Mouse (Mus musculus): ENCODE data around the gene B3galnt1. TPM values are rescaled to one million over a fixed set of nuclear protein-coding genes. Genes with fewer than 3 reads are reported as not detected.
A peak's percentile ranks its signal among the peaks of the same experiment; 100 is the strongest.
"Not testable (repeated sequence)": the region's sequence is repeated elsewhere in the genome, so short reads cannot be mapped to it uniquely, and the experiment has no call there.

B3galnt1 gene
- polyA plus RNA-seq, 1 experiment = 34.2 TPM

- no peak overlapping the region for H3K27ac ChIP-seq (ENCODE audit: insufficient read depth, low read depth, low read length)
- TF ChIP-seq CTCF (IDR thresholded peaks at IDR 0.05; ENCODE audit: low read depth, low read length) (no peak), POLR2A (IDR thresholded peaks at IDR 0.05; ENCODE audit: borderline replicate concordance, low read depth, low read length) (no peak)
- 0 out of 2 replicates have a peak, but pooled peaks cover 2% of the 10 kb centered on the region for H3K4me1 ChIP-seq (ENCODE audit: control insufficient read depth, insufficient read depth, low read length)
- H3K4me3 ChIP-seq (ENCODE audit: insufficient read depth, low read length) = no peak overlapping the region
These were observed 23.2 kb downstream of the B3galnt1 start for GRCm38 (mm10) chr3:69575577-69575976.

- no peak overlapping the region for H3K27ac ChIP-seq (ENCODE audit: insufficient read depth, low read depth, low read length)
- H3K4me3 ChIP-seq (ENCODE audit: insufficient read depth, low read length) = no peak overlapping the region
- no peak for TF ChIP-seq POLR2A (IDR thresholded peaks at IDR 0.05; ENCODE audit: borderline replicate concordance, low read depth, low read length)
- TF ChIP-seq CTCF (IDR thresholded peaks at IDR 0.05; ENCODE audit: low read depth, low read length) = no peak
- H3K4me1 ChIP-seq (ENCODE audit: control insufficient read depth, insufficient read depth, low read length) = 0 out of 2 replicates have a peak, but pooled peaks cover 2% of the 10 kb centered on the region
These were observed 26.2 kb downstream of the B3galnt1 start for GRCm38 (mm10) chr3:69572561-69572960.

GRCm38 (mm10) chr3:69565586-69565985, 33.2 kb downstream of the B3galnt1 start:
- not testable (repeated sequence) for H3K4me1 ChIP-seq (ENCODE audit: control insufficient read depth, insufficient read depth, low read length); H3K27ac ChIP-seq (ENCODE audit: insufficient read depth, low read depth, low read length); H3K4me3 ChIP-seq (ENCODE audit: insufficient read depth, low read length)

GRCm38 (mm10) chr3:69563406-69563805, 35.4 kb downstream of the B3galnt1 start:
- Histone ChIP-seq H3K27ac (ENCODE audit: insufficient read depth, low read depth, low read length) (no peak overlapping the region), H3K4me3 (ENCODE audit: insufficient read depth, low read length) (no peak overlapping the region), H3K4me1 (ENCODE audit: control insufficient read depth, insufficient read depth, low read length) (peaks cover 13% of the 10 kb centered on the region)
- no peak for TF ChIP-seq CTCF (IDR thresholded peaks at IDR 0.05; ENCODE audit: low read depth, low read length)
- no peak for TF ChIP-seq POLR2A (IDR thresholded peaks at IDR 0.05; ENCODE audit: borderline replicate concordance, low read depth, low read length)

GRCm38 (mm10) chr3:69561686-69562085, 37.1 kb downstream of the B3galnt1 start:
- Histone ChIP-seq H3K4me3 (ENCODE audit: insufficient read depth, low read length) (no peak overlapping the region), H3K27ac (ENCODE audit: insufficient read depth, low read depth, low read length) (no peak overlapping the region), H3K4me1 (ENCODE audit: control insufficient read depth, insufficient read depth, low read length) (peaks cover 13% of the 10 kb centered on the region)
- TF ChIP-seq POLR2A (IDR thresholded peaks at IDR 0.05; ENCODE audit: borderline replicate concordance, low read depth, low read length) (no peak), CTCF (IDR thresholded peaks at IDR 0.05; ENCODE audit: low read depth, low read length) (no peak)

- TF ChIP-seq CTCF (IDR thresholded peaks at IDR 0.05; ENCODE audit: low read depth, low read length) = no peak
- TF ChIP-seq POLR2A (IDR thresholded peaks at IDR 0.05; ENCODE audit: borderline replicate concordance, low read depth, low read length) = no peak
- Histone ChIP-seq H3K4me3 (ENCODE audit: insufficient read depth, low read length) (no peak overlapping the region), H3K4me1 (ENCODE audit: control insufficient read depth, insufficient read depth, low read length) (peaks cover 13% of the 10 kb centered on the region), H3K27ac (ENCODE audit: insufficient read depth, low read depth, low read length) (peak overlapping the region; percentile 16)
These were observed 38.8 kb downstream of the B3galnt1 start for GRCm38 (mm10) chr3:69559975-69560330.

GRCm38 (mm10) chr3:69559316-69559974, 39.3 kb downstream of the B3galnt1 start:
- Histone ChIP-seq H3K4me3 (ENCODE audit: insufficient read depth, low read length) (no peak overlapping the region), H3K4me1 (ENCODE audit: control insufficient read depth, insufficient read depth, low read length) (peaks cover 13% of the 10 kb centered on the region), H3K27ac (ENCODE audit: insufficient read depth, low read depth, low read length) (no peak overlapping the region)
- TF ChIP-seq CTCF (IDR thresholded peaks at IDR 0.05; ENCODE audit: low read depth, low read length) (no peak), POLR2A (IDR thresholded peaks at IDR 0.05; ENCODE audit: borderline replicate concordance, low read depth, low read length) (no peak)

GRCm38 (mm10) chr3:69556092-69556778, 42.5 kb downstream of the B3galnt1 start:
- Histone ChIP-seq H3K27ac (ENCODE audit: insufficient read depth, low read depth, low read length) (no peak overlapping the region), H3K4me1 (ENCODE audit: control insufficient read depth, insufficient read depth, low read length) (peaks cover 13% of the 10 kb centered on the region), H3K4me3 (ENCODE audit: insufficient read depth, low read length) (no peak overlapping the region)
- TF ChIP-seq CTCF (IDR thresholded peaks at IDR 0.05; ENCODE audit: low read depth, low read length) (no peak), POLR2A (IDR thresholded peaks at IDR 0.05; ENCODE audit: borderline replicate concordance, low read depth, low read length) (no peak)

GRCm38 (mm10) chr3:69555511-69555910, 43.2 kb downstream of the B3galnt1 start:
- TF ChIP-seq POLR2A (IDR thresholded peaks at IDR 0.05; ENCODE audit: borderline replicate concordance, low read depth, low read length) (no peak), CTCF (IDR thresholded peaks at IDR 0.05; ENCODE audit: low read depth, low read length) (no peak)
- Histone ChIP-seq H3K4me3 (ENCODE audit: insufficient read depth, low read length) (no peak overlapping the region), H3K27ac (ENCODE audit: insufficient read depth, low read depth, low read length) (no peak overlapping the region), H3K4me1 (ENCODE audit: control insufficient read depth, insufficient read depth, low read length) (peaks cover 11% of the 10 kb centered on the region)

GRCm38 (mm10) chr3:69549602-69550001, 49.2 kb downstream of the B3galnt1 start:
- no peak overlapping the region for H3K4me3 ChIP-seq (ENCODE audit: insufficient read depth, low read length)
- no peak for TF ChIP-seq POLR2A (IDR thresholded peaks at IDR 0.05; ENCODE audit: borderline replicate concordance, low read depth, low read length)
- TF ChIP-seq CTCF (IDR thresholded peaks at IDR 0.05; ENCODE audit: low read depth, low read length) = no peak
- H3K4me1 ChIP-seq (ENCODE audit: control insufficient read depth, insufficient read depth, low read length) = no peaks in the 10 kb centered on the region
- H3K27ac ChIP-seq (ENCODE audit: insufficient read depth, low read depth, low read length) = no peak overlapping the region
